Mouse (Mus musculus) gastrocnemius, postnatal 10 days (tissue): ENCODE data around the gene Sct. TPM values are rescaled to one million over a fixed set of nuclear protein-coding genes. Genes with fewer than 3 reads are reported as not detected.

Experiments used
- DNase-seq: peaks from one replicate; pipeline ENCODE4 v3.0.0; 2021; ENCODE audit warnings: mixed read lengths
- total RNA-seq, 2 experiments: library from RNA; stranded (reverse); gene quantifications; 2 replicates each; pipeline ENCODE4 v1.2.3; 2021

Sct gene
- total RNA-seq, 2 experiments from 2014 or later = 0.99 to 2.5 TPM

- no peak for DNase-seq
These were observed 49.2 kb downstream of the Sct start for GRCm38 (mm10) chr7:141229702-141230101.

Other genes starting within 250 kb of the Sct start
- gene B4galnt4, start 218.0 kb downstream of the Sct start, total RNA-seq = under 1 TPM; 0.11 to 0.38 TPM
- not detected for gene Pkp3, start 200.9 kb downstream of the Sct start, total RNA-seq
- gene Sigirr, start 178.6 kb downstream of the Sct start, total RNA-seq = 1 to 10 TPM; 2.4 to 2.6 TPM
- not detected for gene Ano9, start 161.3 kb downstream of the Sct start, total RNA-seq
- 10 to 100 TPM; 16.8 to 18.0 TPM for gene Ptdss2, start 156.8 kb downstream of the Sct start, total RNA-seq
- gene Rnh1, start 106.3 kb downstream of the Sct start, total RNA-seq = 10 to 100 TPM; 52.9 to 56.0 TPM
- gene Hras, start 85.1 kb downstream of the Sct start, total RNA-seq = 100 to 1,000 TPM; 205 to 240 TPM
- 1 to 10 TPM; 2.7 to 3.2 TPM for gene Lrrc56, start 85.0 kb downstream of the Sct start, total RNA-seq
- not detected for gene Lmntd2, start 65.1 kb downstream of the Sct start, total RNA-seq
- gene Rassf7, start 63.3 kb downstream of the Sct start, total RNA-seq = 1 to 10 TPM; 2.1 to 2.8 TPM
- 10 to 100 TPM; 29.8 to 37.0 TPM for gene Phrf1, start 50.3 kb downstream of the Sct start, total RNA-seq
- gene Irf7, start 12.7 kb downstream of the Sct start, total RNA-seq = 1 to 10 TPM in 1 of 2 experiments, under 1 TPM in 1; 0.59 to 1.2 TPM
- 1 to 10 TPM; 1.0 to 1.1 TPM for gene Cdhr5, start 2.3 kb downstream of the Sct start, total RNA-seq
- under 1 TPM; 0.70 to 0.99 TPM for gene Drd4, start 12.9 kb upstream of the Sct start, total RNA-seq
- 10 to 100 TPM; 24.6 to 28.7 TPM for gene Deaf1, start 48.6 kb upstream of the Sct start, total RNA-seq
- gene Tmem80, start 48.6 kb upstream of the Sct start, total RNA-seq = 10 to 100 TPM; 12.1 to 12.8 TPM
- gene Eps8l2, start 59.7 kb upstream of the Sct start, total RNA-seq = 1 to 10 TPM; 1.5 to 2.3 TPM
- 100 to 1,000 TPM; 110 to 111 TPM for gene Taldo1, start 113.1 kb upstream of the Sct start, total RNA-seq
- gene Gatd1, start 135.0 kb upstream of the Sct start, total RNA-seq = 10 to 100 TPM; 12.1 to 13.5 TPM
- gene Cend1, start 150.4 kb upstream of the Sct start, total RNA-seq = 1 to 10 TPM in 1 of 2 experiments, under 1 TPM in 1; 0.66 to 1.4 TPM
- 10 to 100 TPM; 14.5 to 25.7 TPM for gene Slc25a22, start 158.8 kb upstream of the Sct start, total RNA-seq
- gene Pidd1, start 164.9 kb upstream of the Sct start, total RNA-seq = 1 to 10 TPM; 2.4 to 3.2 TPM
- gene Rplp2, start 168.2 kb upstream of the Sct start, total RNA-seq = 1,000 to 10,000 TPM in 1 of 2 experiments, 100 to 1,000 TPM in 1; 886 to 1,008 TPM
- gene Pnpla2, start 176.1 kb upstream of the Sct start, total RNA-seq = 100 to 1,000 TPM; 119 to 151 TPM
- gene Cracr2b, start 182.0 kb upstream of the Sct start, total RNA-seq = 1 to 10 TPM; 8.6 to 9.9 TPM
- 10 to 100 TPM; 77.7 to 88.5 TPM for gene Cd151, start 188.3 kb upstream of the Sct start, total RNA-seq
- 10 to 100 TPM; 43.4 to 49.0 TPM for gene Polr2l, start 196.0 kb upstream of the Sct start, total RNA-seq
- gene Tspan4, start 196.1 kb upstream of the Sct start, total RNA-seq = 10 to 100 TPM; 18.6 to 21.0 TPM